Mouse (Mus musculus): ENCODE measurements at regions not wholly inside any gene's neighbourhood (a gene's known extent, or its start where the extent isn't known, plus 50 kb on each side); places are given as distances from the start of the nearest gene placed in this dataset.

DNA sequence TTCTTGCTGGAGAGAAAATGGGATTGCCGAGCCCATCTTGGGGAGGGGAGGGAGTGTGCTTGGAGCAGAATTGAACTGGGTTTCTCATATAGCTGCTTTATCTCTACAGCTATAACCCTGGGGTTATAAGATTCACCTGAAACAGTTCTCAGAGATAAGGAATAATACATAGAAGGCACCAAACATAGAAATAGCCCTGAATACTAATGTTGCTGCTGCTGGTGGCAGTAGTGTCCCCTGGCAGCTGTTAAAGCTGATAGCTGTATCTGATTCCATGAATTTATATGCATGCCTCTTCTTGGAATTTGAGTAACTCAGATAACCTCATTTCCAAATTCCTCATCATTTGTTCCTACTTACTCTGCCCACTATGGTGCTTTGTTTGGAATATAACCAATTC is 137.0 kb upstream of the Gm11096 start:
- peak; percentile 48 for TF ChIP-seq GATA1 (IDR thresholded peaks at IDR 0.05; ENCODE audit: low read depth, low read length)
- TF ChIP-seq CTCF (IDR thresholded peaks at IDR 0.05 in 2 of 3, conservative IDR thresholded peaks at IDR 0.05 in 1 of 3; ENCODE audit: control insufficient read depth in 1 of 3, insufficient read depth in 1 of 3, low read depth in 2 of 3, low read length in 3 of 3, poor library complexity in 1 of 3, severe bottlenecking in 1 of 3): no peak
- TF ChIP-seq JUND (IDR thresholded peaks at IDR 0.05; ENCODE audit: low read depth, low read length): no peak
- TF ChIP-seq ZNF384 (IDR thresholded peaks at IDR 0.05; ENCODE audit: low read depth, low read length): no peak
